Mouse (Mus musculus): ENCODE results near the gene Wt1.

Gene Wt1

DNA sequence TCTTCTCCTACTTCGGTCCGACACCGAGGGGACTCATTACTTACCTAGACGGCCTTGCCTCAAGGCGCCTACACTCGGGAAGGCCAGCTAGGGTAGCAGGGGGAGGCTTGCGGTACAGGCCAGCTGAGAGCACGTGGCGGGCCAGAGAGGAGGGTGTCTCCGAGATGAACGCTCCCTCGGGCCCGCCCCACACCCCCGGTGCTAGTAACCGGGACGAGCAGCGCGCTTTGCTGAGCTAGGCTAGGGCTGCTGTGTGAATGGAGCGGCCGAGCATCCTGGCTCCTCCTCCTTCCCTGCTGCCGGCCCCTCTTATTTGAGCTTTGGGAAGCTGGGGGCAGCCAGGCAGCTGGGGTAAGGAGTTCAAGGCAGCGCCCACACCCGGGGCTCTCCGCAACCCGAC is at the start of gene Wt1:
Gene Wt1, plus strand, starts transcription at position 251 of the 400 bp plus-strand sequence.
- no peak for DNase-seq (ENCODE audit: low spot score)

DNA sequence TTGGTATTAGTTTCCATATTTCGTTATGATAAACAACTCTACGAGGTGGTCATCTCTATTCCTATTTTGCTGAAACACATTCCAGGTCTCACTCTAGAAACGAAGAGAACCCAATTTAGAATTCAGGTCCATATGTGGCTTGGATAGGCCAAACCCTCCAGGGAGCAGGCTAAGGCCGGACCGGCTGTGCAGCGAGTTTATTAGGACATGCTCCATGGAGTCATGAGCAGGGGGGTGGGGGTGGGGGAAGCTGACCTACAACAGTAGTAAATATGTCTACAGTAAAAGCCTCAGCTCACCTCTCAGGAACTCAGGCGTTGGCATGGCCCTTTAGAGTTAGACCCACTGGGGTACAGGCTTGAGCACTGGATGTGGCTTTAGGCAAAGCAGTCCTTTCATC is 49.2 kb upstream of the Wt1 start:
- DNase-seq (ENCODE audit: low spot score), result no peak

- DNase-seq (ENCODE audit: low spot score), result no peak
These were observed 44.0 kb upstream of the Wt1 start for GRCm38 (mm10) chr2:105082256-105082790.

GRCm38 (mm10) chr2:105084035-105084434 is 42.3 kb upstream of the Wt1 start:
- DNase-seq (ENCODE audit: low spot score), result no peak

- DNase-seq (ENCODE audit: low spot score), result no peak
These were observed 40.2 kb upstream of the Wt1 start for GRCm38 (mm10) chr2:105086081-105086480.

- DNase-seq (ENCODE audit: low spot score), result no peak
These were observed 38.3 kb upstream of the Wt1 start for GRCm38 (mm10) chr2:105088005-105088404.

DNA sequence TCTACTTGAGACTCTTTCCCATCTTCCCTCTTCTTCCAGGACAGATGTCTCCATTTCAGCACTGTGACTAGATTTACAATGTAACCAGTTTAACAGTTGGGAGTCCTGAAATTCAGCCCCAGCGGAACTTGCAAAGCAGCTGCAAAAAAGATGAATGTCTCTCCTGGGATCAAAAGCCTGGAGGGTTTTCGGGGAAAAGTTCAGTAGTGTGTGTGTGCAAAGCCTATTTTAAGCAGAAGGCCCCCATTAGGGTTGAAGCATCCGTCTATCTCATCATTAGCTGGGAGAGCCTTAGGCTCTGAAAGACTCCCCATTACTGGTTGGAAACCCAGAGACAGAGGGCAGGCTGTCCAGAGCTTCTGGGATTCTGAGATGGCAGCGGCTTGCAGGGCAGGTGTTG is 37.2 kb upstream of the Wt1 start:
- no peak for DNase-seq (ENCODE audit: low spot score)

DNA sequence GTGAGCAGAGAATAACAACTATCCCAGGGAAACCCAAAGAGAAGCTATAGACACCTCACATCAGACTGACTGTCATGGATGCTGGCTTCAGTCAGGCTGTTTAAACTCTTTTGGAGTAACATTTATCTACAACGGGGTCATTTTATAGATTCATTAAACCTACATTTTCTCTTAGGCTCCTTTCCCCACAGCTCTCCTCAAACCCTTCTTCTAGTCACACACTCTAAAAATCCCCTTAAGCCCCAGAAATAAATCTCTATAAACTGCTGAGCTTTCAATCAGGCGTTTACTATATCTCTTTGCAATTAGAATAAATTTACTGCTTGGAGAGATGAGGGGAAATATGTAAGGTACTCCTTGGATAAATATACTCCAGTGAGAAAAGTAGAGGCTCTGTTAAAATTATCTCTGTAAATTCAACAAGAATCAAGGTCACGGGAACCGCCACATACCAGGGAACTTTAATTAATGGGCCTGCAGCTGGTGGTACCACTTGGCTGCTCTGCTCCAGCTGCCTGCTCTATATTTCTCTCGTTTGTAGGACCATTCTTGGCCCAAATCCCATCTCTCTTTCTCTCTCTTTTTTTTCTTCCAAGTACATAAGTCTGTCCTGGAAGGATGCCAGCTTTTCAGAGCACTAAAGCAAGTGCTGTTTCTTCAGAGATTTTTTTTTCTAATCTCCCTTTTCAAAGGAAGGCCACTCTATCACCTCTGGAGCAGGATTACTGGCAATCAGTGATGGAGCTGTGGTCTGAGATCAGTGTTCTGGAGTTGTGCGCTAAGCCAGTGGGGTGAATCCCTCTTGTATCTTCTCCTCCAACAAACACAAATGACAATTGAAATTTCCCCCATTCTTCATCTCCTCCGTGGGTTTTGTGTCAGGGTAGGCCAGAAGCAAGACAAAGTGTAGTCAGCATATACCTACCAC is 36.5 kb upstream of the Wt1 start:
- no peak for DNase-seq (ENCODE audit: low spot score)

- DNase-seq (ENCODE audit: low spot score), result no peak
These were observed 35.3 kb upstream of the Wt1 start for GRCm38 (mm10) chr2:105090991-105091390.

DNA sequence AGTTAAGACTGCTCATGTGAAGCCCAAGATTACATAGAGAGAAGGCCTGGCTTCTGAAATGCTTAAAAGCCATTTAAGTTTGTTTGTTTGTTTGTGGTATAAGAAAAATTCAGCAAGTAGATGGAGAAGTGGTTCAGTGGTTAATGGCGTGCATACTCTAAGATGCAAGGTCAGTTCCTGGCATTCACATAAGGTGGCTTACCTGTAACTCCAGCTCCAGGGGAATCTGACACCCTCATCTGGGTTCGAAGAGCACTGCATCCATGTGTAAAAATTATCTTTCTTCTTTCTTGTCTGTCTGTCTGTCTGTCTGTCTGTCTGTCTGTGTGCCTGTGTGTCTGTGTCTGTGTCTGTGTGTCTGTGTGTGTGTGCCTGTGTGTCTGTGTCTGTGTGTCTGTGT is 34.6 kb upstream of the Wt1 start, which contains the start of gene Gm11060:
Gene Gm11060, plus strand, starts transcription at position 301 of the 400 bp plus-strand sequence.
- no peak for DNase-seq (ENCODE audit: low spot score)

DNA sequence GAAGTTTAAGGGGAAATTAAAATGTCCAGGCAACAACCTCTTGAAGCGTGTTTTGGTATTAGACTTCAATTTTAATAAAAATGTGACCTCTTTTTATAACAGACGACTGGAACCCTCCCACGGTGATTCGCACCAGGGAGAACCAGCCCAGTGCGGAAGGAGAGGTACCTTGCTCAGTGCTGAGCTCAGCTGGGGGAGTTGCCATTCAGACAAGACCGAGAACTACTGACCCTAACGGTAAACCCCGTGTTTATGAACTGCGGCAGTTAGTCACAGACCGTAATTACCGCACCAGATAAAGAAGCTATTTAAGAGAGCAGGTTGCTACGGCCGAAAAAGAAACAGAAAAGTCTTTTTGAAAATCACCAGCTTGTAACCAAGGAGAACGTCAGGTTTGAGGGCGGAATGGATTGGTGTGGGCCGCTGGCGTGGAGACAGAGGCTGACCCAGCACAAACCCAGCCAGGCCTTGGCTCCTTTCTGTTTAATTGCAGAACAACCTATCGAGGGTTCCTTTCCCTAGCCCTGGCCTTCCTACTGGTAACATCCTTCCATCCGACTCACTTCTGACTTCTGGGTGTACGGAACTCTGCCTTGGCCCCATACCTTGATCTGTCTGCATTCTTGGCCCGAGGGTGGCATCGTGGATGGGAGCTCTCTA is 28.9 kb upstream of the Wt1 start:
- DNase-seq (ENCODE audit: low spot score), result no peak

DNA sequence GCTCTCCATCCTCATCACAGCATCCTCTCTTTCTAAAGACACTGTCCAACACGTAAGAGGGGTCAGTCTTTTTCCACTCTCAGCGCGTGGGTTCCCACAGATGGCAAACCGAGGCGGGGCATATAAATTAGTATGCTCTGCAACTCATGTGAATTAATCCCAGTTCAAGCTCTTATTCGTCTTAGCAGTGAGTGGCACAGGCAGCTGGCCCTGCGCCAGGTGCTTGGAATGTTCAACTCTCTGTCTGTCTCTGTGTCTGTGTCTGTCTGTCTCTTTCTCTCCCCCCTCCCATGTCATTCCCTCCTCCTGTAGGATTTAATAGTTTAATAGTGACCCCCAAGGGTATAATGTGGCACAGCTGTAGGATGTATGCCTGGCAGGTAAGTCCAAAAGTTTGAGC is 26.9 kb upstream of the Wt1 start:
- DNase-seq (ENCODE audit: low spot score), result no peak

- no peak for DNase-seq (ENCODE audit: low spot score)
These were observed 25.8 kb upstream of the Wt1 start for GRCm38 (mm10) chr2:105100541-105100940.

DNA sequence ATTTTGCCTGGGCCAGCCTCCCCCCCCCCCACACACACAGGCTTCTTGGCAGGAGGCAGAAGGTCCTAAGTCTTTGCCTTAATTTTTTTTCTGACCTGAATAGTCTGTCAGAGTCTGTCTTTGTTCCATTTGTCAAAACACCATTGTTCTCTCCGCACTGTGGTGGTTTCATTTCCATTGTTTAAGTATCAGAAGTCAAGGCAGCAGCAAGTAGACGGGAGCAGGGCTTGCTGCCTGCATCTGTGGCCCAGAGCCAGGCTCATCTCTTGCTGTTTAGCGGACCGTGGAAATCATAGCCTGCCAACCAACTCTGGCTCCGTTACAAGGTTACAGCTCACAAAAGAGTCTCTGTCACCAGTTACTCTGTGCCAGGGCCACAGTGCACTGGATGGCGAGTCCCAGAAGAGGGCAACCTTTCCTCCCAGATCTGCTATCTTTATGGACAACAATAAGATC is 17.6 kb upstream of the Wt1 start:
- DNase-seq (ENCODE audit: low spot score), result peak; percentile 59

GRCm38 (mm10) chr2:105114074-105114473 is 12.3 kb upstream of the Wt1 start:
- DNase-seq (ENCODE audit: low spot score), result no peak

- no peak for DNase-seq (ENCODE audit: low spot score)
These were observed 8.7 kb upstream of the Wt1 start for GRCm38 (mm10) chr2:105117669-105118068.

GRCm38 (mm10) chr2:105122216-105122615 is 4.1 kb upstream of the Wt1 start:
- no peak for DNase-seq (ENCODE audit: low spot score)

- no peak for DNase-seq (ENCODE audit: low spot score)
These were observed 3.4 kb upstream of the Wt1 start for GRCm38 (mm10) chr2:105122886-105123285.

DNA sequence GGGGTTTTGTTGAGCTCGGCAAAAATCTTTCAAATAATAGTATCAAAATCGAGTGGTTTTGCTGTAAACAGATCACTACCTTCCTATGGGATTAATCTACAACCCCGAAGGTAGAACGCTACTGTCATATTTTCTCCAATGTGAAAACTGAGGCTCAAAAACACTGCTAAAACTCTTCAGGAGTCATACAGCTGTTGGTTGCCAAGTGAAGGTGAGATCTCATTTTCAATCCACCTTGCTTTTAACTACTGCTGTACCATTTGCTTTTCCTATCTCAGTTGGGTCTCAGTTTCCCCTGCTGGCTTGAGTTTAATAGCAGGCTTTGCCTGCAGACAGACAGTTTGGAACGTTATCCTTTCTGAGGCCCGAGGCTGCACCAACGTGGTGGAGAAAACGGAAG is 2.9 kb upstream of the Wt1 start:
- no peak for DNase-seq (ENCODE audit: low spot score)

- no peak for DNase-seq (ENCODE audit: low spot score)
These were observed 2.4 kb upstream of the Wt1 start for GRCm38 (mm10) chr2:105123881-105124280.

DNA sequence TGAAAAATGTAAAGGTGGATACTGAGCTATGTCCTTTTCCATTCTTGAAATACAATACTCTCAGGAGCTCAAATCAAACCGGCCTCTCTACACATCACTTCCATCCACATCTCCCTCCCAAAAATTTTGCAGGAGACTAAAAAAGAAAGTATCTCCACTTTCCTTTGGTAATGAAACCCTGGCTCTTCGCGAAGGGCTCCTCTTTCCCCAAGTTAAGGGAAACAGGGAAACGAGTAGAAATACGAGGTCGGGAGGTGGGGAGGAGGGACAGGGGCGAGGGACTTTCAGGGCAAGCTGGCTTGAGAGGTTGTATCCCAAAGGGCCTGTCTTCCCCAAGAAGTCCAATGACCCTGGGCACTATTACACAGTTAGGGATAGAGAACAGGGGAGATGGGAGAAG is 1.9 kb upstream of the Wt1 start:
- DNase-seq (ENCODE audit: low spot score), result no peak

DNA sequence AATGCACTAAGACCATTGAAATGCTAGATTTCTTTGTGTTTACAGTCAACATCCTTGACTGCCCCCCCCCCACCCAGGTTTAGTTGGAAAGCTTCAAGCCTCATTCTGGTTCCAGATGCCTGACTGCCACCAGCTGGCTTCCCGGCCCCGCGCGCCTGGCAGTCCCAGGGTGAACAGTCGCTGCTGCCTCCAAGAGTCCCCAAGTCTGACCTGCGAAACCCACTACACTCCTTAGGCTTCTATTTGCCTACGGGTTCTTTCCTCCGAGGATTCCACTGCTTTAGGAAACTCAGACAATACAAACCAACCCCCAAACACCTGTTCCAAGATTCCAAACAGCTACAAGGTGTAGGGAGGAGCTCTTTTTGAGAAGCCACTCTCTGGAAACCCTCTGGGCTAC is 1.1 kb upstream of the Wt1 start:
- no peak for DNase-seq (ENCODE audit: low spot score)

DNA sequence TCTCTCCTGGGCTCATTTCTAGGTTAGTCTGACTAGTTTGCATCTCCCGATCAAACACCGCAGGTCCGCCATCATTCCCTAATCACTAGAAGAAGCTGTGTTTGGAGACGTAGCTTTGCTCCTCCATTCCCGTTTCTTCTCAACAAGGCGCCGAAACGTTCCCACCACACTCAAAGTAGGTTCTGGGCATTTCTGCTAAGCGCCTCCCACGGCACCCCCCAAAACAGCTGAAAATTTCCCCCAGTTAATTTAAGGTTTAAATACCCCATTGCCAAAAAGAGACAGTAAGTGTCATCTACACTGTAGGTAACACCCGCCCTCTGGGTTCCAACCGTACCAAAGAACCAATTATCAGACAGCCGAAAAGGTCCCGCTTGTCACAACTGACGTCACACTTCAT is 688 bp upstream of the Wt1 start:
- no peak for DNase-seq (ENCODE audit: low spot score)
